Mouse (Mus musculus) WW6 (cell line): ENCODE results near the gene Ccser1.

ENCODE experiments used
- DNase-seq: peaks from one replicate; pipeline ENCODE4 v3.0.0-alpha.2; 2013; ENCODE audit warnings: low read depth, low spot score

The Ccser1 gene

GRCm38 (mm10) chr6:61296188-61297037, 116.3 kb downstream of the Ccser1 start:
- DNase-seq = no peak

- no peak for DNase-seq
Observed at GRCm38 (mm10) chr6:61300441-61300840, 120.3 kb downstream of the Ccser1 start.

GRCm38 (mm10) chr6:61300975-61301374, 120.9 kb downstream of the Ccser1 start:
- DNase-seq = no peak

GRCm38 (mm10) chr6:61301631-61302030, 121.5 kb downstream of the Ccser1 start:
- DNase-seq = no peak

GRCm38 (mm10) chr6:61311324-61312091, 131.4 kb downstream of the Ccser1 start:
- peak; percentile 49 for DNase-seq

- DNase-seq = no peak
Observed at GRCm38 (mm10) chr6:61315884-61316601, 135.9 kb downstream of the Ccser1 start.

GRCm38 (mm10) chr6:61320842-61321241, 140.7 kb downstream of the Ccser1 start:
- no peak for DNase-seq

GRCm38 (mm10) chr6:61322328-61322727, 142.2 kb downstream of the Ccser1 start:
- no peak for DNase-seq

- no peak for DNase-seq
Observed at GRCm38 (mm10) chr6:61326131-61326530, 146.0 kb downstream of the Ccser1 start.

- DNase-seq = no peak
Observed at GRCm38 (mm10) chr6:61328981-61329380, 148.9 kb downstream of the Ccser1 start.

GRCm38 (mm10) chr6:61329593-61330540, 149.7 kb downstream of the Ccser1 start:
- no peak for DNase-seq

- no peak for DNase-seq
Observed at GRCm38 (mm10) chr6:61334466-61334865, 154.3 kb downstream of the Ccser1 start.

- DNase-seq = no peak
Observed at GRCm38 (mm10) chr6:61347045-61347838, 167.1 kb downstream of the Ccser1 start.

- no peak for DNase-seq
Observed at GRCm38 (mm10) chr6:61363722-61364121, 183.6 kb downstream of the Ccser1 start.

- DNase-seq = no peak
Observed at GRCm38 (mm10) chr6:61382526-61382925, 202.4 kb downstream of the Ccser1 start.

- no peak for DNase-seq
Observed at GRCm38 (mm10) chr6:61382991-61383390, 202.9 kb downstream of the Ccser1 start.

GRCm38 (mm10) chr6:61387046-61387445, 206.9 kb downstream of the Ccser1 start:
- no peak for DNase-seq

- no peak for DNase-seq
Observed at GRCm38 (mm10) chr6:61427490-61427889, 247.4 kb downstream of the Ccser1 start.

GRCm38 (mm10) chr6:61430881-61431725, 251.0 kb downstream of the Ccser1 start:
- peak; percentile 14 for DNase-seq
